Mouse (Mus musculus) liver, adult 2 months (tissue): ENCODE measurements at regions not wholly inside any gene's neighbourhood (a gene's known extent, or its start where the extent isn't known, plus 50 kb on each side); places are given as distances from the start of the nearest gene placed in this dataset.

ENCODE experiments used
- DNase-seq: peaks from one replicate; pipeline ENCODE4 v3.0.0-alpha.2; 2011; ENCODE audit warnings: low read depth, low spot score; ENCODE audit errors: extremely low read depth
- H3K27ac ChIP-seq: fragments of 200-500 bp; replicated peaks from 2 replicates; pipeline ENCODE4 v1.5.1; 2012; ENCODE audit warnings: low read depth, mild to moderate bottlenecking, control low read depth, inconsistent platforms, low read length; ENCODE audit not compliant: insufficient read depth
- H3K27me3 ChIP-seq: fragments of 200-500 bp; 2 replicates; pipeline ENCODE4 v1.6.1; 2012; ENCODE audit warnings: mild to moderate bottlenecking, moderate library complexity, low read length, inconsistent platforms; ENCODE audit not compliant: control insufficient read depth, insufficient read depth
- H3K36me3 ChIP-seq: fragments of 200-500 bp; 2 replicates; pipeline ENCODE4 v1.6.1; 2012; ENCODE audit warnings: low read length, inconsistent platforms; ENCODE audit not compliant: control insufficient read depth, insufficient read depth
- H3K4me1 ChIP-seq: fragments of 200-500 bp; 2 replicates; pipeline ENCODE4 v1.6.1; 2011; ENCODE audit warnings: low read length; ENCODE audit not compliant: control insufficient read depth, insufficient read depth
- H3K4me3 ChIP-seq: fragments of 200-500 bp; 2 replicates; pipeline ENCODE4 v1.5.1; 2011; ENCODE audit warnings: low read depth, mild to moderate bottlenecking, control low read depth, low read length, moderate library complexity; ENCODE audit not compliant: insufficient read depth
- H3K79me2 ChIP-seq: fragments of 200-500 bp; 2 replicates; pipeline ENCODE4 v1.6.1; 2012; ENCODE audit warnings: inconsistent platforms, mild to moderate bottlenecking, low read length, moderate library complexity; ENCODE audit not compliant: control insufficient read depth, insufficient read depth
- H3K9ac ChIP-seq: fragments of 200-500 bp; 2 replicates; pipeline ENCODE4 v1.6.1; 2012; ENCODE audit warnings: low read depth, mild to moderate bottlenecking, control low read depth, inconsistent platforms, low read length
- CTCF ChIP-seq: fragments of 200-500 bp; IDR thresholded peaks from 2 replicates; pipeline ENCODE4 v1.5.1; 2011; ENCODE audit warnings: low read depth, low read length, control low read depth
- POLR2A ChIP-seq: fragments of 200-500 bp; IDR thresholded peaks from 2 replicates; pipeline ENCODE4 v1.6.1; 2011; ENCODE audit warnings: low read length, control low read depth; ENCODE audit not compliant: insufficient read depth; ENCODE audit errors: extremely low read depth
- WGBS: fragments of 180-500 bp; shearing (Covaris S2); methylation state at CpG from one replicate; pipeline ENCODE4 v1.1.7; 2018; 5-methylcytosine and 5-hydroxymethylcytosine counted together

DNA sequence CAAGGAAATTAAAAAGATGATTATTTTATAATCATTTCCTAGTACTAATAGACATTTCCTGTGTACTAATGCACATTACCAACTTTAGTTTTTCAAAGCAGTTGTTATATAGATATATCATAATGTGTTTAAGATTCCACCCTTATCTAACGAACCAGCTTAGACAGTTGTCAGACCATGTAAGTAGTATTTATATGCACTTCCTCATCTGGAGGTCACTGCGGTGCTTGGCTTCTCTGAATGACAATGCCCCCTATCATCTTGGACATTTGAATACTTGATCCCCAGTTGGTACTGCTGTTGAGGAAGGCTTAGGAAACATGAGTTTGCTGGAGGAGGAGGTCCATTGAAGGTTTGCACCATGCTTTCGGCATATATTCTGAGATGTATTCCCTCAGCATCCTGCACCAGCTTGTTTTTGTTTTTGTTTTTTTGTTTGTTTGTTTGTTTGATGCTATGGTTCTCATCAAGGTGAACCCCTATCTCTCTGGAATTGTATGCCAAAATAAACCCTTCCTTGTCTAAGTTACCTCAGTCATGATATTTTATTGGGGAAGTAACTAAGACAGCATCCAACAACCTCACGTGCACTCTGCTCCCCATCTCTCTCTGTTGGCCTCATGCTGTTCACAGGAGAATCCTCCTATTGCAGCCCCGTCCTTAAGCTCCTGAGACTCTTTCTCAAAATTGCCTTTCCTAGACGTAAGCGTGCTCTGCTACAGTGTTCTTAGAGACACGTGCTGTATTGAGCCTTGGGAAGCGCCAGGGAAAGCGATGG lies 228.4 kb upstream of the Mmadhc start:
- Histone ChIP-seq H3K4me3 (no peak overlapping the region), H3K36me3 (no peaks in the 10 kb centered on the region), H3K79me2 (no peaks in the 10 kb centered on the region), H3K4me1 (no peaks in the 10 kb centered on the region), H3K27me3 (no peaks in the 10 kb centered on the region), H3K27ac (no peak overlapping the region), H3K9ac (no peak overlapping the region)
- no peak for DNase-seq
- no peak for TF ChIP-seq CTCF
- TF ChIP-seq POLR2A, result no peak
- WGBS, result 90% methylated on average over 10 of the region's 10 CpGs

DNA sequence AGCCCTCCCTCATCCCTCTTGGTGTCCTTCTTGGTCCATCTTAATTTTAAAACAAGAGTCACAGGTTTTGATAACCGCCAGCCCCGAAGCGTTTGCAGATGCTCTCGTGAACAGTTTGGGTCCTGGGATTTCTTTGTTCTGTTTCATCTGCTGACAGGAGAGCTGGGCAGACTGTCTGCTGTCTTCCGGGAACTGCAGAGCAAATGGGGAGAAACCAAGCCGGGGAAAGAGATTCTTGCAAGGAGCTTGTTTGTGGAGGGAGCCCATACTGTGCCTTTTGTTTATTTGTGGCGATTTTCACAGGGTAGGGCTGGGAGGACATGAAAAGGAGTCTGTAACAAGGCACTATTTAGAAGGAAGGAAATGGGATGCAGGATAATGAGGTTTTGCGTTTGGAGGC lies 223.6 kb upstream of the Mmadhc start:
- Histone ChIP-seq H3K79me2 (no peaks in the 10 kb centered on the region), H3K9ac (no peak overlapping the region), H3K36me3 (no peaks in the 10 kb centered on the region), H3K27me3 (no peaks in the 10 kb centered on the region), H3K4me1 (peaks cover 2% of the 10 kb centered on the region; the same call in 1 of the 2 replicates), H3K27ac (no peak overlapping the region), H3K4me3 (no peak overlapping the region)
- no peak for DNase-seq
- 53% methylated on average over 8 of the region's 8 CpGs for WGBS
- TF ChIP-seq POLR2A, result no peak
- TF ChIP-seq CTCF, result no peak

DNA sequence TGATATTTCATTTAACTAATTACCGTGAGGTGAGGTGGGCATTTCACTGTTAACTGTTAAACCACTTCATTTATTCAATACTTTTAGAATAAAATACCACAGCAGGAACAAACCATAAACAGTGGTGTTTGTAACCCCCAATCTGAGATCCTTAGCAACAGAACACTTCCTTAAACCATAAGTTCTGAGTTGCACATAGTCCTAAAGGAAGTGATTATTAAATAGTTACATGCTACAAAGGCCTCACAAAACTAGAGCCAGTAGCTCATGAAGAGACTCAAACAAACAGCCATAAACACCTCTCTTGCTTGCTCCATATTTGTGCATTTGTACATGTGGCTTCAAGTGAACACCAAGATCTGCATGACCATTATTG lies 222.5 kb upstream of the Mmadhc start:
- Histone ChIP-seq H3K27me3 (no peaks in the 10 kb centered on the region), H3K27ac (no peak overlapping the region), H3K9ac (no peak overlapping the region), H3K36me3 (no peaks in the 10 kb centered on the region), H3K4me1 (peaks cover 2% of the 10 kb centered on the region; the same call in 1 of the 2 replicates), H3K4me3 (no peak overlapping the region), H3K79me2 (no peaks in the 10 kb centered on the region)
- 86% methylated on average over 1 of the region's 1 CpGs for WGBS
- TF ChIP-seq CTCF (no peak), POLR2A (no peak)
- no peak for DNase-seq

DNA sequence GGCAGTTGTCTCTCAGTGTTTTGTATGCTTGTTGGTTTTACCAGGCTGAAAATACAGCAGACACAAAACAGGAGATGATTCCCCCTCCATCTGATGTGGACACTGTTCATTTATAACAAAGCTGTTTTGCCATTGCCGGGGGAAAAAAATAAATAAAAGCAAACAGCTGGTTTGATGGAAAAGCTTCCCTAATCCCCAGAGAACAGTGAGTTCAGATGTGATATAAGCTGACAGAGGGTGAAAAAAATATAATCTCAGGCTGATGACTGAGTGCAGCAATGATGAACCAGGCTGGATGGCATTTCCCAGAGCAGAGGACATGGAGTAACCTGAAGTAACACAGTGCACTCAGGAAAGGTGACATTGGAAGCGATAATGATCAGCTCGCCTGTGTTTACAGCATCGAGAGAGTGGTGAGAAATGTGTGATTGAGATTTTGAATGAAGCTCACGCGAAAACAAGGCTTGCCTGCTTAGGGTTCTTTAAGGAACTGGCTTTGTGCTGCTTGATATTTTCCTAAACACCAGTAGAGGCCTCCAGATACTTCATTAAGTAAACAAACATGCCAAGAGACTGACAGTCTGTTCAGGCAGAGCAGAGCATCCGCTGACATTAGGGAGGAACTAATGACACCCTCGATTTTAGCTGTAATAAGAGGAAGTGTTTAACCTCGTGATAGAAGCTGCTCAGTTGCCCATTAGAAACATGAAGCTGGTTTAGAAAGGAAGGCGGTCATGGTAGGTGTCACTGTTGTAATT lies 221.9 kb upstream of the Mmadhc start:
- H3K36me3 ChIP-seq, result no peaks in the 10 kb centered on the region
- WGBS, result 59% methylated on average over 10 of the region's 10 CpGs
- no peaks in the 10 kb centered on the region for H3K79me2 ChIP-seq
- 0 out of 2 replicates have a peak overlapping the region, but pooled peaks have one; percentile 47 for H3K9ac ChIP-seq
- TF ChIP-seq CTCF (no peak), POLR2A (no peak)
- DNase-seq, result peak; percentile 53
- no peak overlapping the region for H3K27ac ChIP-seq
- H3K4me3 ChIP-seq, result no peak overlapping the region
- no peaks in the 10 kb centered on the region for H3K27me3 ChIP-seq
- H3K4me1 ChIP-seq, result peaks cover 2% of the 10 kb centered on the region; the same call in 1 of the 2 replicates

DNA sequence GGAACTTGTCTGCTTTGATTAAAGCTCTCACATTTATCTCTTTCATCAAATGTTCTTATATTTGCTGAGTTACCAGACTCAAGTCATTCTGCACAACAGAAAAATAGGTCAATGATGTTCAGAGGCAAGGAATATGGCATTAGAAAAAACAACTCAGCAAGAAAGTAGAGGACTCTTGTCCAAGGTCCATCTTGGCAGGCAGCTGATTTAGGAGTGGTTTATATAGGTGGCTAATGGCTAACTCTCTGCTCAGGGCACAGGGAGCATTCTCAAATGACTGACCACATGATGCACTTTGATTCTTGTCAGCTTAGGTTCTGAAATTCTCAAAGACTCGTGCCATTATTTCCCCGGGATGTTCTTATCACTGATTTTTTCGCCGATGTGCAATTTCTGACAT lies 216.7 kb upstream of the Mmadhc start:
- WGBS, result 86% methylated on average over 4 of the region's 4 CpGs
- Histone ChIP-seq H3K27me3 (no peaks in the 10 kb centered on the region), H3K9ac (no peak overlapping the region), H3K36me3 (no peaks in the 10 kb centered on the region), H3K27ac (no peak overlapping the region), H3K4me3 (no peak overlapping the region), H3K4me1 (no peaks in the 10 kb centered on the region), H3K79me2 (no peaks in the 10 kb centered on the region)
- TF ChIP-seq CTCF, result no peak
- TF ChIP-seq POLR2A, result no peak
- DNase-seq, result no peak

DNA sequence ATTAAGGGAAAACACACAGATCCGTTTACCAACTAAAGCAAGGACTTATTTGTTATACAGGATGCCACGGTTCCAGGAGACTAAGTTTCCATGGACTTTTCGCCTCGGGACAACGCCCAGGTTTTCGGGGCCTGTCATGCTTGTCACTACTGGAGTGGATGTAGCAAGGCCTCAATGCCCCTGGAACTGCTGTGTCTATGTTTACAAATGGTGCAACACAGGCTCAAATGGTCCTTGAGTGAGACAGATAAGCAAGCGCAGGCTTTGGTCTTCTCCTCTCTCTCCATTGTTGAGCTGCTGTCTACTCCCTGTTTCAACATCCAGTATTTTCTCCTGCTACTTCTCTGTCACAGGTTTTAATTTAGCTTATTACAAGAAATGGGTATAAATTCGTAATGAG lies 202.1 kb upstream of the Mmadhc start:
- DNase-seq, result no peak
- H3K79me2 ChIP-seq, result no peaks in the 10 kb centered on the region
- TF ChIP-seq POLR2A (no peak), CTCF (no peak)
- H3K36me3 ChIP-seq, result no peaks in the 10 kb centered on the region
- no peaks in the 10 kb centered on the region for H3K4me1 ChIP-seq
- H3K4me3 ChIP-seq, result no peak overlapping the region
- H3K27me3 ChIP-seq, result no peaks in the 10 kb centered on the region
- no peak overlapping the region for H3K27ac ChIP-seq
- 49% methylated on average over 8 of the region's 8 CpGs for WGBS
- H3K9ac ChIP-seq, result no peak overlapping the region
